Comparison of ENCODE assay signal across 8 mouse cellular contexts in the genomic region with DNA sequence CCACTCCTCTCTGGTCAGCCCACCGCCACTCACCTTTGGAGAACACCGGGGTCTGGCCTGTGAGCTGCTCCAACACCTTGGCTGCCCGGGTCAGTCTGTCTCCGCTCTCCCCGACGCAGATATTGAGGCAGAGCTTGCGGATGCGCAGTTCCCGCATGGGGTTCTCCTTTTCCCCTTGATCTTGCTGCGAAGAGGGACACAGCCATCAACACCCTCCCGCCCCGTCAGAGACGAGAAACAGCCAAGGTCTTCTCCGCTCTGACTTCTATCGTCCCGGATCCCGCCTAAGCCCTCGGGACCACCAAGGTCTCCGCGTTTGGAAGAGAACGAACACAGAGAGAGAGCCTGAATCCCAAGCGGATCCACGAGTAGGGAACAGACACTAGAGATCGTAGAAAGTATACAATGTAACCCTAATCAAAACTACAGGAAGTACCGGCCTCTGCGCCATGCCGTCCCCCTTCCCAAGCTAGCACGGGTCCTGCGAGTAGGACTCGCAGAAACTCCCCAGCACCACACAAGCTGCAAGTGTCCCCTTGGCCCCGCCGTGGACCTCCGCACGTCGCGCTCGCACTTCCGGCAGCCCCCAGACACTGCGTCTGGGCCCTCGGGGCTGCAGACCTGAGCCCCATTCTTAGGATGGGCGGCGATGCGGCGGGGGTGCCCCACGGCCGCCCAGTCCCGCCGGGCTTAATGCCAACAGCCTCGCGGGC. TPM values are rescaled to one million over a fixed set of nuclear protein-coding genes. Genes with fewer than 3 reads are reported as not detected.
DNase-seq lines count a peak whose midpoint lies in the region; ATAC-seq and TF ChIP-seq lines count a peak whose summit lies in the region.

No protein-coding gene starts in this region.

- WGBS in heart, adult 2 months, result under 1% methylated on average over 50 of the region's 50 CpGs
- under 1% methylated on average over 47 of the region's 50 CpGs for WGBS in liver, postnatal 0 days (ENCODE audit: insufficient replicate concordance)
- WGBS in stomach, postnatal 0 days, result under 1% methylated on average over 50 of the region's 50 CpGs

- TF ChIP-seq EP300 in heart, adult 2 months (IDR thresholded peaks at IDR 0.05; ENCODE audit: insufficient read depth, low read depth, low read length), result no peak
- no peak for TF ChIP-seq EP300 in liver, postnatal 0 days (IDR thresholded peaks at IDR 0.05; ENCODE audit: low read depth)
- TF ChIP-seq EP300 in stomach, postnatal 0 days (optimal IDR thresholded peaks at IDR 0.05), result no peak

- H3K9me3 ChIP-seq in liver, postnatal 0 days (ENCODE audit: low read length), result no peaks in the 10 kb centered on the region
- H3K9me3 ChIP-seq in stomach, postnatal 0 days (ENCODE audit: control insufficient read depth, low read length), result no peaks in the 10 kb centered on the region

- H3K4me3 ChIP-seq in heart, adult 2 months, result peak overlapping the region; percentile 92
- H3K4me3 ChIP-seq in liver, postnatal 0 days (ENCODE audit: low read depth, low read length), result peak overlapping the region; percentile 83
- H3K4me3 ChIP-seq in stomach, postnatal 0 days (ENCODE audit: low read depth, low read length), result peak overlapping the region; percentile 86

- peak; percentile 67 for ATAC-seq in liver, postnatal 0 days
- ATAC-seq in stomach, postnatal 0 days (ENCODE audit: low FRiP score, low TSS enrichment), result peak; percentile 51

- no peak for TF ChIP-seq POLR2A in heart, adult 2 months (IDR thresholded peaks at IDR 0.05; ENCODE audit: insufficient read depth, low read depth, low read length)

- TF ChIP-seq CTCF in heart, adult 2 months (IDR thresholded peaks at IDR 0.05), result no peak
- no peak for TF ChIP-seq CTCF in liver, postnatal 0 days (IDR thresholded peaks at IDR 0.05; ENCODE audit: low read depth)
- no peak for TF ChIP-seq CTCF in stomach, postnatal 0 days (IDR thresholded peaks at IDR 0.05; ENCODE audit: low read depth)

- no peaks in the 10 kb centered on the region for H3K27me3 ChIP-seq in heart, adult 2 months (ENCODE audit: control insufficient read depth, insufficient read depth, low read length)
- no peaks in the 10 kb centered on the region for H3K27me3 ChIP-seq in liver, postnatal 0 days (ENCODE audit: insufficient read depth, low read length)
- H3K27me3 ChIP-seq in stomach, postnatal 0 days (ENCODE audit: control insufficient read depth, insufficient read depth, low read length), result no peaks in the 10 kb centered on the region

- no peaks in the 10 kb centered on the region; the same call in 1 of the 2 replicates for H3K79me2 ChIP-seq in heart, adult 2 months (replicated peaks; ENCODE audit: control insufficient read depth, insufficient read depth, low read length)

- peaks cover 5% of the 10 kb centered on the region for H3K4me1 ChIP-seq in heart, adult 2 months (ENCODE audit: control insufficient read depth, insufficient read depth, low read length)
- peaks cover 19% of the 10 kb centered on the region for H3K4me1 ChIP-seq in liver, postnatal 0 days (ENCODE audit: insufficient read depth)
- no peaks in the 10 kb centered on the region for H3K4me1 ChIP-seq in stomach, postnatal 0 days (replicated peaks; ENCODE audit: control insufficient read depth, insufficient read depth)

- DNase-seq in heart, adult 2 months, result no peak
- DNase-seq in heart, adult 8-10 months (ENCODE audit: low spot score), result no peak
- DNase-seq in urinary bladder, postnatal 14 days (ENCODE audit: low spot score), result peak; percentile 21
- no peak for DNase-seq in urinary bladder, postnatal 10 days (ENCODE audit: low spot score)
- DNase-seq in heart, postnatal 4 days, result peak; percentile 28
- DNase-seq in liver, postnatal 0 days, result no peak
- DNase-seq in stomach, postnatal 0 days (ENCODE audit: low spot score), result no peak
- DNase-seq in gastrocnemius, postnatal 36 days, result no peak

- intact Hi-C loops in heart, adult 2 months (cut with DNase I), result loop anchor here (2.0 to 5.0 kb wide), 5 partner anchors 32 to 550 kb away; a partner anchor contains a TSS
- intact Hi-C loops in gastrocnemius, postnatal 36 days (cut with DNase I), result no loop called here

- H3K9ac ChIP-seq in heart, adult 2 months (ENCODE audit: low read depth, low read length), result peak overlapping the region; percentile 97
- peak overlapping the region; percentile 93 for H3K9ac ChIP-seq in liver, postnatal 0 days (replicated peaks)
- H3K9ac ChIP-seq in stomach, postnatal 0 days (ENCODE audit: low read length), result peak overlapping the region; percentile 91

- H3K36me3 ChIP-seq in heart, adult 2 months (ENCODE audit: control insufficient read depth, insufficient read depth, low read length), result peaks cover 7% of the 10 kb centered on the region
- H3K36me3 ChIP-seq in liver, postnatal 0 days (replicated peaks; ENCODE audit: insufficient read depth, low read length), result peaks cover 44% of the 10 kb centered on the region
- peaks cover 14% of the 10 kb centered on the region for H3K36me3 ChIP-seq in stomach, postnatal 0 days (ENCODE audit: control insufficient read depth, insufficient read depth, low read length)

- H3K4me2 ChIP-seq in liver, postnatal 0 days (ENCODE audit: low read depth, low read length), result peak overlapping the region; percentile 86
- peak overlapping the region; percentile 77 for H3K4me2 ChIP-seq in stomach, postnatal 0 days (replicated peaks; ENCODE audit: low read depth)

- H3K27ac ChIP-seq in heart, adult 2 months, result peak overlapping the region; percentile 87
- peak overlapping the region; percentile 78 for H3K27ac ChIP-seq in liver, postnatal 0 days (ENCODE audit: low read depth)
- H3K27ac ChIP-seq in stomach, postnatal 0 days (replicated peaks), result peak overlapping the region; percentile 94

RNA-seq across cellular contexts. Expression of a gene that starts 0.5 kb away (rescaled TPM):
- 100 to 1,000 TPM; 259 to 288 TPM for total RNA-seq in heart, adult 2 months (2021)
- polyA plus RNA-seq in heart, adult 2 months (2012; rRNA removed), result 132 and 186 TPM in 2 replicates
- 100 to 1,000 TPM; 238 to 318 (median 274) TPM for total RNA-seq in heart, adult 8-10 months (2022)
- total RNA-seq in heart, postnatal 4 days (2021), result 100 to 1,000 TPM; 395 to 405 TPM
- 251 and 260 TPM in 2 replicates for polyA plus RNA-seq in liver, postnatal 0 days (2015; fragmentation: Nextera tagmentation; extraction: Ambion mirVana)
- polyA plus RNA-seq in stomach, postnatal 0 days (2015; fragmentation: Nextera tagmentation; extraction: Ambion mirVana), result 369 and 402 TPM in 2 replicates
- 100 to 1,000 TPM; 188 to 251 TPM for total RNA-seq in gastrocnemius, postnatal 36 days (2021)

RNA-seq across cellular contexts. Expression of a gene that starts 31.1 kb away (rescaled TPM):
- total RNA-seq in heart, adult 2 months (2021), result 10 to 100 TPM; 31.1 to 35.5 TPM
- 11.0 and 17.7 TPM in 2 replicates for polyA plus RNA-seq in heart, adult 2 months (2012; rRNA removed)
- total RNA-seq in heart, adult 8-10 months (2022), result 10 to 100 TPM; 32.2 to 33.9 (median 33.1) TPM
- 10 to 100 TPM; 38.4 to 38.5 TPM for total RNA-seq in heart, postnatal 4 days (2021)
- 15.9 and 16.7 TPM in 2 replicates for polyA plus RNA-seq in liver, postnatal 0 days (2015; fragmentation: Nextera tagmentation; extraction: Ambion mirVana)
- polyA plus RNA-seq in stomach, postnatal 0 days (2015; fragmentation: Nextera tagmentation; extraction: Ambion mirVana), result 21.5 and 22.9 TPM in 2 replicates
- 10 to 100 TPM; 50.3 to 60.4 TPM for total RNA-seq in gastrocnemius, postnatal 36 days (2021)

Comparison
In these comparisons a context has a peak if more than half of its experiments do, and no peak if none do; other contexts are left out.
1. DNase-seq: peak in urinary bladder, postnatal 14 days (single experiment) and heart, postnatal 4 days (single experiment); none in heart, adult 2 months (0 of 2), heart, adult 8-10 months (single experiment), urinary bladder, postnatal 10 days (single experiment), liver, postnatal 0 days (single experiment), stomach, postnatal 0 days (single experiment) and gastrocnemius, postnatal 36 days (0 of 2).
2. Peak in every context shown above with its lines, with median percentiles within 50 percentile points of each other: H3K27ac ChIP-seq, H3K4me3 ChIP-seq and H3K9ac ChIP-seq.